Mouse (Mus musculus) thymus, postnatal 10 days (tissue): ENCODE data around the gene Dennd1b.

Source experiments
- DNase-seq, 2 experiments: peaks; one replicate each; pipeline ENCODE4 v3.0.0; 2021; ENCODE audit warnings: low spot score in 2 of 2

Dennd1b gene

GRCm38 (mm10) chr1:139080517-139081386 is 117.5 kb downstream of the Dennd1b start:
- no peak for DNase-seq

GRCm38 (mm10) chr1:139083382-139083781 is 120.1 kb downstream of the Dennd1b start:
- DNase-seq, result no peak

DNA sequence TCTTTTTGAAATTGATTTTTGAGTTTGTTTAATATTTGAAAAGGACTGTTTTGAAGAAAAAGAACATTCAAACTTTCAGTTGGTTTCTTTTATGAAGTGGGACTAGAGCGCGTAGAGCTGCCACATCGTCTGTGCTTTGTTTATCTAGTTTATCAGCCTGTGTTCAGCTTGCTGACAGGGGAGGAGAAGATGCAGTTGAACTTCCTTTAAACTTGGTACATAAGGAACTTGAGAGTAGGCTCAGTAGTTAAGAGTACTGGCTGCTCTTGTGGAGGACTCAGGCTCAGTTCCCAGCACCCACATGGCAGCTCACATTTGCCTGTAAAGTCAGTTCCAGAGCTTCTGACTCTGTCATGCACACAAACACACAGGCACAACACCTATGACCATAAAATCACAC is 124.3 kb downstream of the Dennd1b start:
- DNase-seq, result no peak

DNA sequence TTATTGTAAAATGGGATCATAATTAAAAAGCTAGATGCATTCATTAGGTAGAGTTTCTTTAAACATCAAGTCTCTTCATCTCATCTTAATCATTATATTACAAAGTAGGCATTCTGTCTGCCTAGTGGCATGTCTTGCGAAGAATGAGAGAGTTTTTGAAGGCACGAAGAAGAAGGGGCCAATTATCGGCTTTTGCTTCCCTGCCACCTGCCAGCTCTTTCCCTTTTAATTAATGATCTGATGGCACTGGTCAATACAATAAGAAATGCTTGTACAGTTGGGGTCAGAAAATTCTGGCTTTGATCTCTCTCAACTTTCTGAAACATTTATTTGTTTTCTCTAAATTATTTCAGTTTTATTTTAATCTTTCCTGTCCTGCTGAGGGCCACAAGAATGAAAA is 127.5 kb downstream of the Dennd1b start:
- no peak for DNase-seq

DNA sequence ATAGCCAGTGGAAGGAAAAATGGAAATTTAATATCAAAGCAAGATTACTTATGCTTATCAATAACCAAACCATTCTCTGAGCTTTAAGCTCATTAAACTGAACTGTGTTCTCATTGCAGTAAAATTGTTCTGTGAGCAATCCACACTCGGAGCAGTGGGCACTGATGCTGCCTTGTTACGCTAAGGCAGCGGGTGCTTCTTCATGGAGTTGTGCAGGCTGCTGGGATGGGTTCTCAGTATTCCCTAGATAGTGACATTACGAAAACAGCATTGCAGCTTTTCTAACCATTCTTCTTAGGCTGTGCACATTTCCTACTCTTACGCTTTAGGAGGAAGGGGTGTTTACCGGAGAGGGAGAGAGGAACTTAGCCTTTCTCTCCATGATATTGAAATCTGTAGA is 128.5 kb downstream of the Dennd1b start:
- no peak for DNase-seq

DNA sequence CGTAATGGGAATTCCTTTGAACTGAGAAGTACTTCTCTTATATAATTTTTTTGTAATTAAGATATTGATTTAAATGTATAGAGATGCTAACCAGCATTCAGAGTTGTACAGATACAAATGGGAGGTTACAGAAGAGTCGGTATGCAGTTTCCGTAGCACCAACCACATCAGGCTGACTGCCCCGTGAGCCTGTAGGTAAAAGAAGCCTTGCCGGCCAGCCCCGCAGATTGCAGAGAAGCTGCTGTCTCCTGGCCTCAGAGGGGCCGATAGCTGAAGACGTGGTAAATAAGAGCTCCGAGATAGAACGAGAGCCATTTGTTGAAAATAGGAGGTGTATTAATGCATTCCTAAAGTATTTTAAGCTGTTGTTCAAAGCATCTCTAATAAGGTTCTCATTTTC is 128.9 kb downstream of the Dennd1b start:
- no peak for DNase-seq

GRCm38 (mm10) chr1:139092722-139093121 is 129.5 kb downstream of the Dennd1b start:
- no peak for DNase-seq

- DNase-seq, result no peak
Observed at GRCm38 (mm10) chr1:139096369-139096768, 133.1 kb downstream of the Dennd1b start.

GRCm38 (mm10) chr1:139098088-139098487 is 134.9 kb downstream of the Dennd1b start:
- no peak for DNase-seq

- DNase-seq, result no peak
Observed at GRCm38 (mm10) chr1:139101725-139102124, 138.5 kb downstream of the Dennd1b start.

DNA sequence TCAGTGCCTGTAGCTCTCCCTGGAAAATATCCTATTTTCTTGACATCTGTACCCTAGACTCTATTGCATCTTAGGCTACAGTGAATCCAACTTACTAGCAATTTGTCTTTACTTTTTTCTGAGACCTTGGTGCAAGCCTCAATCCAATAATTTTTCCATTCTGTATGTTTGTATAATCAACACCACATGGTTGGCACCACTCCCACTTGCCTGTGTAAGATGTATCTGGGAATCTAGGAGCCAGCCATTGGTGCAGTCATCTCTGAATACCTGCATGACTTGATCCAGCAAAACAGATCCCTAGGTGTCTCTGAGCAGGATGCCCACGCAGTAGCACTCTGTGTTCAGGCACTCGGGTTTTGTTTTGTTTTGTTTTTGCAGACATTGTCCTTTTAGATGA is 145.0 kb downstream of the Dennd1b start:
- no peak for DNase-seq

DNA sequence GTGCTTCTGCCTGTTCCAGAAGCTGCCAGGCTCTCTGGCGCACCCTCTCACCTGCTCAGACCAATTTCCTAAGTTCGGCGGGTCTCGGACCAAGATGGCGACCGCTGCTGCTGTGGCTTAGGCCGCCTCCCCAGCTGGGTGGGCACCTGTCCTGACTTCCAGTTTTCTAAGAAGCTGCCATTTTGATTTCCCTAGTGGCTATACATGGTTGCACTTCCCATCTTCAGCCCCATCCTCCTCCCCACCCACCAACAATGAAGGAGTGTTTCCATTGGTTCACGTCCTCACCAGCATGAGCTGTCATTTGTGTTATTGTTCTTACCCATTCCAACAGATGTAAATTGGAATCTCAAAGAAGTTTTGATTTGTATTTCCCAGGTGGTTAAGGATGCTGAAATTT is 159.4 kb downstream of the Dennd1b start:
- DNase-seq, result no peak

- no peak for DNase-seq
Observed at GRCm38 (mm10) chr1:139139644-139140043, 176.4 kb downstream of the Dennd1b start.

- DNase-seq, result no peak
Observed at GRCm38 (mm10) chr1:139145516-139145915, 182.3 kb downstream of the Dennd1b start.

- no peak for DNase-seq
Observed at GRCm38 (mm10) chr1:139146306-139146705, 183.1 kb downstream of the Dennd1b start.

GRCm38 (mm10) chr1:139153006-139153405 is 189.8 kb downstream of the Dennd1b start:
- no peak for DNase-seq

GRCm38 (mm10) chr1:139153493-139153892 is 190.3 kb downstream of the Dennd1b start:
- DNase-seq, result no peak

GRCm38 (mm10) chr1:139156397-139156796 is 193.2 kb downstream of the Dennd1b start:
- DNase-seq, result peak in 1 of 2 experiments; percentile 18

GRCm38 (mm10) chr1:139161619-139162018 is 198.4 kb downstream of the Dennd1b start:
- DNase-seq, result no peak

- DNase-seq, result peak in 1 of 2 experiments; percentile 26
Observed at GRCm38 (mm10) chr1:139162814-139163213, 199.6 kb downstream of the Dennd1b start.

DNA sequence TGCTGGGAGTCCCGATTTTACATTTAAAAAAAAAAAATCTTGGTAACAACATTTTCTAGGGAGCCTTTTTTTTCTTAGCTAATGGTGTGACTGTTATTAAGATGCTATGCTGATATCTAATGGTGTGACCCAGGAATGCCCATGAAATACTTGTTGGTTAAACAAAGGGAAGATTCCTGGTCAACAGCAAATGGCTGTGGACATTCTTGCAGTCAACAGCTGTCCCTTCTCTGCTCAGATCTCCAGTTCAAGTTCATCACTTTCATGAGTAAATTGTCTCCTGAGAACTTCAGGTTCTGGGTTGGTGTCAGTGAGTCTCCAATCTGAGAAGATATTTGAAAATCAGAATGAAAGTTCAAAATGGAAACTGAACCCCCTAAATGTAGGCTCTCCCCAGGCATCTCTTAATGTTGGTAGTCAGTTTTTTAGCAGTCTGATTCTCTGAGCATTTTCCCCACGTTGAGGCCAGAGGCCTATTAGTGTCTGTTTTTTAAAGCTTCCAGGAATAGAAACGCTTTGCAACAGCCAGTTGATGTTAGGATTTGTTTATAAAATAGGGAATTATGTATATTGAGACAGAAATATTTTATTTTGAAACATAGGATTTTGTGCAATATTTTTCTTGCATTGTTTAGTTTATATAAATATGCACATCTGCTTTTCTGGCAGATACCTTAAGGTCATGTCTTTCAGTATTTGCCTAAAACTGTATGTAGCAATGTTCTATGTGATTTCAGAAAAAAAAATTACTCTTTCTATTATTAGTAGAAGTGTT is 211.0 kb downstream of the Dennd1b start:
- DNase-seq, result no peak

GRCm38 (mm10) chr1:139179707-139180106 is 216.5 kb downstream of the Dennd1b start:
- DNase-seq, result no peak
